Mouse (Mus musculus) retina, postnatal 7 days (tissue): ENCODE data around the gene Larp1.

Experiments
- DNase-seq: peaks from one replicate; pipeline ENCODE4 v3.0.0-alpha.2; 2012; ENCODE audit warnings: low read depth, low spot score

Larp1 gene

DNA sequence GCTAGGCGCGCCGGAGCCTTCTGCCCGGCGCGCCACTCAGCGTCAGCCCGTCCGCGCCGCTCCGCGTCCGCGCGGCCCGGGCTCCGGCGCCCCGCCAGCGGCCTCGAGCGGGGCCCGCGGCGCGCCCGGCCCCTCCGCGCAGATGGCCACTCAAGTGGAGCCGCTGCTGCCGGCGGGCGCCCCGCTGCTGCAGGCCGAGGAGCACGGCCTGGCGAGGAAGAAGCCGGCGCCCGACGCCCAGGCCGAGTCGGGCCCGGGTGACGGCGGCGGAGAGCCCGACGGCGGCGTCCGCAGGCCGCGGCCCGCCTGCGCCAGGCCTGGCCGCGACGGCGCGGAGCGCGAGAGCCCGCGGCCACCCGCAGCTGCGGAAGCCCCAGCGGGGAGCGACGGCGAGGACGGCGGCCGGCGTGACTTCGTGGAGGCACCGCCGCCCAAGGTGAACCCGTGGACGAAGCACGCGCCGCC lies at the start of gene Larp1:
Gene Larp1, plus strand, starts transcription at position 14 of the 465 bp plus-strand sequence.
- no peak for DNase-seq

DNA sequence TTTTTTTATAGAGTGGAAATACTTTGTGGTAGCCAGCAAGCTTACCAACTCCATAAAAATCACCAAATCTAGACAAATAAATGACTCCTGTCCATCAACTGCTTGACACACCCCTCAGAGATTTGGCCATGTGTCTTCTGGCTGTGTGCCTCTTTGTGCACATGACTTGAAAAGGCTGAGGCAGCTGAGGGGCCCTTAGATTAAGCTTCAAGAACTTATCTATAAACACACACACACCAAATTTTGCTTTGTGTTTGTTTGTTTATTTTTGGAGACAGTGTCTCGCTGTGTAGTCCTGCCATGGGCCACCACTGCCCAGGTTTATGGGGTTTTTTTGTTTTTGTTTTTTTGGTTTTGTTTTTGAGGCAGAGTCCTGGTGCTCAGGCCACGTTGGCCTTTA lies 48.9 kb upstream of the Larp1 start:
- DNase-seq = no peak

DNA sequence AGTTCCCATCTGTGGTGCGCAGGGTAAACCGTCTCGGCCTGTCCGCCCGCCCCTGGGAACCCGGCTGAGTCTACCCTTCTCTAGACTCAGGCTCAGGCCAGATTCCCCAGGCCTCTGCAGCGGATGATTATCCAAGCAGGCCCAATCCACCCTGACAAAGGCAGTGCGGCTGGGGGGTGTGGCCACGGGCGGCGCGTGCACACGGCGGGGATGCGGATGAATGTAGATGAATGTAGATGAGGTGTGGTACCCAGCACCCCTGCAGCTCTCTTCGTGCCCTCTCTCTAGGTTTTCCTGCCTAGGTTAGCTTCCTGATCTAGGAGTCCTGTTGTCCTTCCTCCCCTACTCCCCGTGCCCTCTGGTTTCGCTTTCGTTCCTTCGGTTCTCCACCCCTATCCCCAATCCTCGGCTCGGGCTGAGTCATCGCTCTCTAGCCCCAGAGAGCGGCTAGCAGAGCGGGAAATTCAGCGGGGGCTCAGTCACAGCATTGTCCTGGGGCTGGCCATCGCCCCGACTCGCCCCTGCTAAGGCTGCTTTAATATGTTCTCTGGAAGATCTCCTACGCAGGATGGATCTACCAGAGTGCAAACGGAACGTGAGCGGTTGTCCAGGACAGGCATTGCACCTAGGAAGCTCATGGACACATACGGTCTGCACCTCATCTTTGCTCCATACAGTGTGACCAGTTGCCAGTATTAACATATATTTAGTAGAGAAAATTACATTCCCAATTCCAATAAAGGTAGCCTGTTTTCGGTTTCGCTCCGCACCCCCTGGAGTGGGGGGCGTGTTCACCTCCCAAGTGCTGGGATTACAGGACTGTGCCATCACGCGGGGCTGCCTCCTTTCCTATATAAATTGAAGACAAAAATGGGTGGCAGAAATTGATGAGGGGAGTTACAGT lies 46.2 kb upstream of the Larp1 start:
- peak; percentile 58 for DNase-seq

DNA sequence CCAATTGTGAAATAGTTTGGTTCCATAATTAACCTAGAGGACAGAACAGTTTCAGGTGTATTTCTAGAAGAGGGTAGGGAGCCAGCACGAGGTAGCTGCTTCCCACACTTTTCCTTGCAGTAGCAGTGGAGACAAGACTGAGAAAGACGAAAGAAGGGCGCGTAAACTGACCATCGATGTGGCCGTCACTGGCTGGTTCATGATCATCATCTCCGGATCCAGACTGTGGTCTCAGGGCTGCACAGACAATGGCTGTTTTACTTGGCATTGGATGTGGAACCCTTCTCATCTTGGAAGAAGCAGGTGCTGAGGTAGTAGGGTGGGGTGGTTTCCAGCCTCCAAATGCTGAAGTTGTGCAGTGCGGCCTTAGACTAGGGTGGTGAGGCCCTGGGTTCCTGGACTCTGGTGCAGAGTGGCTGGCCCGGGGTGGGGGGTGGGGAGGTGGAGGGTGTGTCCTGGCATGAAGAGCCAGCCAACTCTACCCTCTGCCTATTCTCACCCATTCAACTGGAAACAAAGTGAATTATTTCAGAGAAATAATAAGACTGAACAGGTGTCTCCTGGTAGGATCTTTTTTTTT lies 45.5 kb upstream of the Larp1 start:
- DNase-seq = no peak

DNA sequence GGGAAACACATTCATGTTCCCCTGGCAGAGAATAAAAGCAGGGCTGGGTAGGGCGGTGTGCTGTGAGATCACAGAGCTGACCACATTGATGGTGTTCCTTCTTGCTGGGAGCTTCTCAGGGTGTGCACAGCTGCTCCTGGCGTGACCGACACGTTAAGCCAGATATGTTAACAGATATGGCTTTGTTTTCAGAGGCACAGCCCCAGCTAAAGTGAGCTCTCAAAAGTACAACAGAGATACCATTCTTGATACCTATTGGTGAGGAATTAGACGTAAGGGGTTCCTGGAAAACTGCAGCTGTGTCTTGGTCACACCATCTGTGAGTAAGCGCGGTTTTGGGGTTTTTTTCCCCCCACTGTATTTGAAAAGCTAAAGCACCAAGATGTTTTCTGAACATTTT lies 42.2 kb upstream of the Larp1 start:
- no peak for DNase-seq

DNA sequence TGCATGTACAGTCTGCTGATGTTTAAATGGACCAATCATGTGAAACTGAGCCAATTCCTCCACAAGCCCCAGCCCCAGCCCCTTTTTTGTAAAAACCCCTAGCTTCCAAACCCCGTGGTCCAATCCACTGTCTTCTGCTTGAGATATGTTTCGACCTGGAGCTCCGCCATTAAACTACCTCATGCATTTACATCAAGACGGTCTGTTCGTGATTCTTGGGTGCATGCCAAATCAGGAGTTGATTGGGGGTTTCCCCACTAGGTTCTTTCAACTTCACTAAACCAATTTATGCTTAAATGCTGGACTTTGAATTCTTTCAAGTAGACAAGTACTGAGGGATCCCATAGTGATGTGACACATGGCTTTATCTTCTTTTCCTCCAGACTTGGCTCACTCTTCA lies 40.6 kb upstream of the Larp1 start:
- DNase-seq = no peak

DNA sequence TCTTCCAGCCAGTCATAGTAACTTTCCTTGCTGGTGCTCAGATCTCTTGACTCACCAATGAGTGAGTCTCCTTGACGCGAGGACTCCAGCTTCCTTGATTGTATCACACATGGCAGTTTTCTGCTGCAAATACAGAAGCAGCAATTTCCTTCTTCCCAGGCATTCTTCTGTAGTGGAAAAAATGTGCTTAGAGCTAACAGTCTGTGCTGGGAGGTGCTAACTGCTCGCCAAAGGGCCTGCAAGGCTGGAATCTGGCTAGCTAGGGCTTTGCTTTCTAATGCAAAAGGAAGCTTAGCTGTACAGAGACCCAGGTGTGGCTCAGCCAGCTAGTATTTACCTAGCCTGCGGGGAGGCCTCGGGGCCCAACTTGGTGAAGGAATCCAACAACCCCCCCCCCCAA lies 38.3 kb upstream of the Larp1 start:
- no peak for DNase-seq

DNA sequence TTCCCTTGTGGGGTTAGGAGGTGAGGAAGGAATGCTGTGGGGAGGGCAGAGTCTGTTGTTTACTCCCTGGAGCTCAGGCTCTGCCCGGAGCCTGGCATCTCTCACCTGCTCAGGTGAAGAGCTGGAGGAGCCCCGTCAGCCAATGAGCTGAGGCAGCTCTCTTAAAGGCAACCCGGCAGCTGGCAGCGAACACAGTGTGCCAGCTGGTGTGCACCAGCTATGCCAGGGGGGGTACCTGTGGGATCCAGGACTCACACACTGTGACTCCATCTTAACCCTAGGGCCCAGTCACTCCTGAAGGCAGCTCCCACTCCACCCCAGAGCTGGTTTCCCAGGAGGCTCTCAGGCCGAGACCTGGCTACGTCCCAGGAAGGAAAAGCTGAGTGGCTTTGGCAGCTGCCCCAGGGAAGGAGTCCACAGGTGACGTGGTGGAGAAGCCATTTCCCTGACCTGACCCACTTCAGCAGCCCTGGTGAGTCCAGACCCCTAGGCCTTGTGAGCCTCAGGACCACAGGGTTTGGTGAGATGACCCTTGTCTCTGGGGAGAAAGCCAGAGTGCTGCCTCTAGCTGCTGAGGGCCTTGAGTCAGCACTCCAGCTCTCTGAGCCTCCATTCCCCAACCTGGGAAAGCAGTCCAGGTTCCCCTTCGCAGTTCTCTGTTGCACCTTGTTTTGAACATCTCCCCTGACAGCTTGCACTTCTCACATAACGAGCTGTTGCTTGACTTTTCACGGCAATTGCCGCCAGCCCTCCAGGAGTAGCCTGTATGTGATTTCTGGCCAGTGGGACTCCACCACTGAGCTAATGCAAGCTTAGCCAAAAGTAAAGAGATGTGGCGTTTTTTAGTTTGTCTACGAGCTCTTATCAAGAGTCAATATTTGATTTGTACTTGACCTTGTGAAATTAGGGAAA lies 35.6 kb upstream of the Larp1 start:
- no peak for DNase-seq

DNA sequence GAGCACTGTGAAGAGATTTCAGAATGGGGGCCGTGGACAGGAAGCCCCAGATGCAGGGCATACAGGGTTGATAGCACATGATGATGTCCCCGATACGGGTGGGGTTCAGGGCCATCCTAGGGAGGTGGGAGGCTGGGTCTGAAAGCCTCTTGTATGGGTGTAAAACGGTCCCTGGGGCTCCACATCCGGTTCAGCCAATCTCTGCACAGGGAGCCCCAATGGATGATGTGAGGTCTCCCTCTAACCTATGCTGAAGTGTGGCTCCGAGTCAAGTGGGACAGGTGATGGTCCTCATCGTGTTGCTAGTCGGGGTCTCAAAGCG lies 35.0 kb upstream of the Larp1 start:
- DNase-seq = no peak

DNA sequence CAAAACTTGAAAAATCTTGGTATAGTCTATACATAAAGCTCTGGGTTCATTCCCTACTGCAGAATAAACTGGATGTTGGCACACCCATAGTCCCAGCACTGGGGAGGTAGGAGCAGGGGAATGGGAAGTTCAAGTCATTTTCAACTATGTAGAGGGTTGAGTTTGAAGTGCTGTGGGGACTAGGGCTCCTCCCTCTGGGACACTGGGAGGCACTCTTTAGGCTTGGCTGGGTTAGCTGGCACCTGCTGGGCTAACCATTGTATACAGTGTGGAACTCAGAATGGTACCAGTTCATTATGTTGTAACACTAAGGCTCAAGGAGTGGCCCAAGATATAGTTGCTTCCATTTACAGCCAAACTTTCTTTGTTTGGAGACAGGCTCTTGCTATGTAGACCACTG lies 33.0 kb upstream of the Larp1 start:
- DNase-seq = no peak

DNA sequence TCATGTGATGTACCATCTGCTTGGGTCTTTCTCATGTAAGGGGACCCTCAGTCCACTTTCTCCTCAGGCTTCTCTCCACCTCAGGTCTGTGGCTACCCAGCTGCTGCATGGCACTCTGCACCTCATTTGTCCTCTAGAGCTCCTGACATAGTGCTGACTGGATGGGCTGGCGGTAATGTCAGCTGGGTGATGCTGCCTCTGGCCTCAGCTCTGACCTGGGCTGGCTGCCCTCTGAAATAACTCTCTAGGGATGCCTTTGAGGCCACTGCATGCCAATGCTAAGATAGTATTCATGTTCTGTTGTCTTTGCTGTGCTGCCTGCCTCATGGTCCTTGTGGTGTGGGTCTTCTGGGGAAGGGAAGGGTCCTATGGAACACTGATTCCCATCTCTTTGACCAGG lies 31.2 kb upstream of the Larp1 start:
- no peak for DNase-seq

DNA sequence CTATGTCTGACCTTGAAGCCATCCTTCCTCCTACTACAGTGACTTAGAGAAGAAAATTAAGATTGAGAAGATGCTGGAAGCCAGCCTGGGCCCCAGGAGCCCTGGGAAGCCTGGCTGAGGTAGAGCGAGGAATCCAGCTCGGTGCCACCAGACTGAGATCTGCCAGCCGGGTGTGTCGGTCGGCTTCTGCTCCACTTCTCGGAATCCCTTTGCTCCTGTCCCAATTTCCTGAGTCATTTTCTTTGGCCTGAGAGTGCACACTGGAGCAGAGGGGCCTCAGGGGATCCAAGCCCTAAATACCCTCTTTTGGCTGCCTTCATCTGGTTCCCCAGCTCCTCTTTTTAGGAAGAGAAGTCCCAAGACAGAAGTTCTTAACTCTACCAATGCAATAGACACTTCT lies 29.2 kb upstream of the Larp1 start:
- no peak for DNase-seq

DNA sequence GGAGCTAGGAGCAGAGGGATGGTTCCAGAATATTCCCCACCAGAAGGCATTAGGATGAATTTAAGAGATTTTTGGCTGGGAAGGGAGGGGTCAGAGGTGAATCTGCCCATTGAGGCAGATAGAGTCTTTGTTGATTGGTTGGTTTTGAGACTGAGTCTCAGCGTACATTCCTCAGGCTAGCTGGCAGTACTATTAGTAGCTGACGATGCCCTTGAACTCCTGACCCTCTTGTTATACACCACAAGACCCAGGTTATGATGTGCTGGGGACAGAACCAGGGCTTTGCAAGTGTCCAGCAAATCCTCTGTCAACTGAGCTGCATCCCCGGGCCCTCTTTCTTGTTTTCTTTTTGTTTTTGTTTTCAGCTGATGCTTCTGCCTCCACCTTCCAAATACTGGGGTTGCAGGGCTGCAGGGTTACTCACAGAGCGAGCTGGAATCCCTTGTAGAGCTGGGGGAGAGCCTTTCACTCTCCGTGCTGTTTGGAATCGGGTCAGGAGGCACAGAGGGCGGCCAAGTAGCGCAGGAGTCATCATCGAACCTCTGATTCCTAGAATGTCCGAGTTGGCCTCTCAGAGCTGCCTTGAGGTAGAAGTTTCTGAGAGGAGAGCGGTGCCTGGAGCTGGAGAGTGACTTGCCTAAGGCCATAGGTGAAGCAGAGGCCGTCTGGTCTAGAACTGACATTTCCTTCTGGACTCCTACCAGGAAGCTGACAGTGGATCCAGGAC lies 27.6 kb upstream of the Larp1 start:
- no peak for DNase-seq

DNA sequence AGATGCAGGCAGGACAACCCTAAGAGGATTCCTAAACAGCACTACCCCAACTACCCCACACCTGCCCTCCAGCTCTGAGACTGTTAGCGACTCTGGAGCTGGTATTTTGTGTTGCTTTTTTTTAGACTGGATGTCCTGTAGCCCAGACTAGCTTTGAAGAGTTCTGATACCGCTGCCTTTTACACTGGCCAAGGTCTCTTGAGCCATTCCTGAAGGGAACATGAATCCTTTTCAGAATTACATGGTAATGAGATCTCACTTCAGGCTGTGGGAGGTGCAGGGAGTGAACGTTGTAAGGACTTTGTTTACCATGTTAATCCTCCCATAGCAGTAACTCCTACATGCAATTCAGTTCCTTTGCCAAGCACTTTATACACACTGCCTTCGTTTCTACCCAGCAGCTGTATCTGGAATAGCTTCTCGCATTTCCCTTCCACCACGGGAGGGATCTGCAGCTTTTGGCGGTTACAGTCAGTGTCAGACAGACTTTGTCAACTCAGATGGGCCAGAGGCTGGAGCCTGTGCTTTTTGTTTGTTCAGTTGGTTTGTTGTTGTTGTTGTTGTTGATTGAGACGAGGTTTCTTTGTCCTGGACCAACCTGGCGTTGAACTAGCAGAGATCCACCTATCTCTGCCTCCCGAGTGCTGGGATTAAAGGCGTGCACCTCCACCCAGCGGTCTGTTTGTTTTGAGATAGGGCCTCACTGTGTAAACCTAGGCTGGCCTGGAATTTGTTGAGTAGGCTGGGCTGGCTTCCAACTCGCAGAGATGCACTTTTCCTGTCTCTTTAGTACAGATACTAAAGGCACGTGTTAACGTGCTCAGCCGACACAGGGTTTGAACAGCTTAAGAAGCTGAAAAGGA lies 25.2 kb upstream of the Larp1 start:
- DNase-seq = no peak

DNA sequence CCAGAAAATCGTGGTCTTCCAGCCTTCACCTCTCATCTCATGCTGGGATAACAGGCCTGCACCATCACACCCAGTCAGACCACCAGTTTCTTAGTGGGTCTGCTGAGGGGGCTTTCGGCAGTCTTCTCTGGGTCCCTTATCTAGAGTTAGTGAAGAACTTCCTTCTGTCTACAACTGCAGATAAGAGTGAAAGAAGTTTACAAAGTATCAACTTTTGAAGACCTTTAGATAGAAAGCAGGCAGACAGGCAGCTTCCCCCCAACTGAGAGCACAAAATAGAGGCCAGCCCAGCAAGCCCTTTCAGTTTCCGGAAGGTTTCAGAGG lies 24.6 kb upstream of the Larp1 start:
- no peak for DNase-seq

DNA sequence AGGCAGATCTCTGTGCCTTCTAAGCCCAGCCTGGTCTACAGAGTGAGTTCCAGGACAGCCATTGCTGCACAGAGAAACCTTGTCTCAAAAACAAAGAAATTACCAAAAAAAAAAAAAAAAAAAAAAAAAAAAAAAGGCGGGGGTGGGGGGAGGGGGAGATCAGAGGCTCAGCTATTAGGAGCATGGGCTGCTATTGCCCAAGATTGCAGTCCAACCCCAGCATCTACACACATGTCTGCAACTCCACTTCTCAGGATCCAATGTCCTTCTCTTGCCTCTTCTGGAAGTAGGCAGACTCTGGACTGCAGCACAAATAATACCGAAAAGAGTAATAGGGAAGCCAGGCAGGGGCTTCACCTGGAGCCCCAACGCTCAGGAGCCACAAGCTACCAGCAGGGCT lies 23.4 kb upstream of the Larp1 start:
- no peak for DNase-seq

DNA sequence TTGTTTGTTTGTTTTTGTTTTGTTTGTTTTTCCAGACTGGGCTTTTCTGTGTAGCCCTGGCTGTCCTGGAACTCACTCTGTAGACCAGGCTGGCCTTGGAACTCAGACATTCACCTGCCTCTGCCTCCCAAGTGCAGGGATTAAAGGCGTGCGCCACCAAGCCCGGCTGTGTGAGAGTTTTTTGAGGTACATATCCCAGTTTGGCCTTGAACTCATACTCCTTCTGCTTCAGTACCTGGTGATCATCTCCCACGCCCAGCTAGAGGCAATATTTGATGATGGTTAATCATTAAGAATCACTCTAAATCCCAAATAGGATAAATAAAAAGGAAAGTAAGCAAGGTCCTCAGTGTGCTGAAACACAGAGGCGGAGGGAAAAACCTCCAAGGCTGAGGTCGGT lies 22.8 kb upstream of the Larp1 start:
- DNase-seq = no peak

DNA sequence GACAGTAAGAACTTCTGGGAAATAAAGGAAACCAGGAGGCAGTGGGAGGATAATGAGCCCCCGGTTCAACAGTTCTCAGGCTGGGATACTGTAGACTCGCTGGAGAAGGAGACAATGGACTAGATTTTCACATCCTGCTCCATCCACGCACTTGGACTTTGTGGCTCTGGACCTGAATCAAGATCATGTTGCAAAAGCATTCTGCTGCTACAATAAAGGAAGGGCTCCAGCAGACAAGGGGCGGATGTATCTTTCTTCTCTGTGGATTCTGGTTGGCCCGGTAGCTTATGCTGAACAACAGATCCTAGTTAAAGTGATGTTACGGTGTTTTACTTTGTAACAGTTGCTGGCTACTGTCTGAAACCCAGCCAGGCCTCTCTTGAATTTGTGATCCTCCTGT lies 22.4 kb upstream of the Larp1 start:
- no peak for DNase-seq

DNA sequence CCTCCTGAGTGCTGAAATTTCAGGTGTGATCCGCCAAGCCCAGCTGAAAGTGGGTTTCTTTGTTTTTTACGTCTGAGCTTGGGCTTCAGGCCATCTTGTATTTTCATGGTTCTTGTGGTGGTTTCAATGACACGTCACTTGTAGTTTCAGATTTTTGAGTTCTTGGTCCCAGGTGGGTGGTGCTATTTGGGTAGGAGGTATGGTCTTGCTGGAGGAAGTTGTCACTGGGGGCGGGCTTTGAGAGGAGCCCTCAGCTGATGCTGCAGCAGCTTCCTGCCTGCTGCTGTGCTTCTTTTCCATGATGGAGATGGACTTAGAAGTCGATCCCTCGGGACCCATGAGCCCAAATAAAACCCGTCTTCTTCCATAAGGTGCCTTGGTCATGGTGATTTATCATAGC lies 22.0 kb upstream of the Larp1 start:
- no peak for DNase-seq

DNA sequence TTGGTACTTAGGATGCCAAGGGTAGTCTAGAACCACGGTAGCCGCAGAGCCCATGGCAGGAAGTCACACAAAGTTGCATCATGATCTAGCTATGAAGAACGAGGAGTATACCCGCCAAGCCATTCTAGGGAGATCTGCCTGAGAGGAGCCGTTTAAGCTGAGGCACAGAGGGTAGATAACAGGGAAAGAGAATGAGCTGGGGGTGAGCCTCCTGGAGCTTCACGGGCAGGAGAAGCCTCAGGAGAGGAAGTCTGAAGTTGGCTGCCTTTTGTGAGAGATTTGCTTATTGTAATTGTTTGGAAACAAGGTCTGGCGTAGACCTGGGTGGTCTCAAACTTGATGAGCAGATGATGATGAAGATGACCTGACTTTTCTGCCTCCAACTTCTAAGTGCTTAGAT lies 10.7 kb upstream of the Larp1 start:
- no peak for DNase-seq

DNA sequence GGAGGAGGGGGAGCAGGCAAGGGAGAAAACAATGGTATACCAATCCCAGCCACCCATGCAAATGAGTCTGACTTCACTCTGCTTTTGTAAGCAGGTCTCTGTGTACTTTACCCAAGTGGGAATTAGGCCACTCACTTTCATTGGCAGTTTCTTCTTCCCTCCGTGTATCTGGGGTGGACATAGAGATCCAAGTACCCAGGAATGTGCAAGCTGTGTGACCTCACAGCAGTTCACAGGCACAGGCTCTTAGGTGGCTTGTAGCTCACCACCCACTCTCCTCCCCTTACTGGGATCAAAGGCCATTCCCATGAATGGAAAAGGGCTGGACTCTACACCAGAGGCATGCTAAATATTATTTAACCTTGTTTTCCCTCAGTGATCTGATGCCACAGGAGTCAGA lies 10.0 kb upstream of the Larp1 start:
- no peak for DNase-seq
